Mouse (Mus musculus) liver, adult 2 months (tissue): Measurements from ENCODE around the gene Cped1. TPM values are rescaled to one million over a fixed set of nuclear protein-coding genes. Genes with fewer than 3 reads are reported as not detected.

ENCODE experiments used
- DNase-seq: peaks from one replicate; pipeline ENCODE4 v3.0.0-alpha.2; 2011; ENCODE audit warnings: low read depth, low spot score; ENCODE audit errors: extremely low read depth
- H3K27ac ChIP-seq: fragments of 200-500 bp; replicated peaks from 2 replicates; pipeline ENCODE4 v1.5.1; 2012; ENCODE audit warnings: low read depth, mild to moderate bottlenecking, control low read depth, inconsistent platforms, low read length; ENCODE audit not compliant: insufficient read depth
- H3K27me3 ChIP-seq: fragments of 200-500 bp; 2 replicates; pipeline ENCODE4 v1.6.1; 2012; ENCODE audit warnings: mild to moderate bottlenecking, moderate library complexity, low read length, inconsistent platforms; ENCODE audit not compliant: control insufficient read depth, insufficient read depth
- H3K36me3 ChIP-seq: fragments of 200-500 bp; 2 replicates; pipeline ENCODE4 v1.6.1; 2012; ENCODE audit warnings: low read length, inconsistent platforms; ENCODE audit not compliant: control insufficient read depth, insufficient read depth
- H3K4me1 ChIP-seq: fragments of 200-500 bp; 2 replicates; pipeline ENCODE4 v1.6.1; 2011; ENCODE audit warnings: low read length; ENCODE audit not compliant: control insufficient read depth, insufficient read depth
- H3K4me3 ChIP-seq: fragments of 200-500 bp; 2 replicates; pipeline ENCODE4 v1.5.1; 2011; ENCODE audit warnings: low read depth, mild to moderate bottlenecking, control low read depth, low read length, moderate library complexity; ENCODE audit not compliant: insufficient read depth
- H3K79me2 ChIP-seq: fragments of 200-500 bp; 2 replicates; pipeline ENCODE4 v1.6.1; 2012; ENCODE audit warnings: inconsistent platforms, mild to moderate bottlenecking, low read length, moderate library complexity; ENCODE audit not compliant: control insufficient read depth, insufficient read depth
- H3K9ac ChIP-seq: fragments of 200-500 bp; 2 replicates; pipeline ENCODE4 v1.6.1; 2012; ENCODE audit warnings: low read depth, mild to moderate bottlenecking, control low read depth, inconsistent platforms, low read length
- CTCF ChIP-seq: fragments of 200-500 bp; IDR thresholded peaks from 2 replicates; pipeline ENCODE4 v1.5.1; 2011; ENCODE audit warnings: low read depth, low read length, control low read depth
- POLR2A ChIP-seq: fragments of 200-500 bp; IDR thresholded peaks from 2 replicates; pipeline ENCODE4 v1.6.1; 2011; ENCODE audit warnings: low read length, control low read depth; ENCODE audit not compliant: insufficient read depth; ENCODE audit errors: extremely low read depth
- WGBS: fragments of 180-500 bp; shearing (Covaris S2); methylation state at CpG from one replicate; pipeline ENCODE4 v1.1.7; 2018; 5-methylcytosine and 5-hydroxymethylcytosine counted together
- polyA plus RNA-seq: library from polyadenylated mRNA; depleted of rRNA; stranded (reverse); fragments of >200 nt; gene quantifications from 2 replicates; pipeline ENCODE4 v1.2.3, GENCODE M21; 2012
- total RNA-seq: library from RNA; depleted of rRNA; stranded (reverse); fragments of >200 nt; gene quantifications from 2 replicates; pipeline ENCODE4 v1.2.3, GENCODE M21; 2014

Gene Cped1
- total and polyA plus RNA-seq, 2 experiments, result 6.0 to 63.6 TPM

DNA sequence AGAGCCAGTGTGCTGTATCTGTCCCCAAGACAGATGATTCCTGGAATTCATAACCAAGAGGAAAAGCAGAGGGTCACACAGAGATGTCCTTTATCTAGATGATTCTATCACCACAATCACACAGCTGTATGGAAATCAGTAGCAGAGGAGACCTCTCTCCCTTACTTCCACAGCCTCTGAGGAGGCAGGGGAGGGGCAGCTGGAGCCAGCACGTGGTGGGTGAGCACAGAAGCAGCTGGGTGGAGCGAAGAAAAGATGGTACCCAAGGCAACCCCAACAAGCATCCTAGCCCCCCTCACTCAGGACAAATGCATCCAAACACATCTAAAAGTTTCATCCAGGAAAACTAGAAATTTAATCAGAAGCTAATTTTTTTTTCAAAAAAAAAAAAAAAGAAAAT lies 182.7 kb downstream of the Cped1 start:
- Histone ChIP-seq H3K4me1 (no peaks in the 10 kb centered on the region), H3K27me3 (no peaks in the 10 kb centered on the region), H3K27ac (no peak overlapping the region), H3K79me2 (no peaks in the 10 kb centered on the region), H3K36me3 (peaks cover 26% of the 10 kb centered on the region), H3K9ac (no peak overlapping the region), H3K4me3 (no peak overlapping the region)
- no peak for DNase-seq
- WGBS, result 84% methylated on average over 2 of the region's 2 CpGs
- no peak for TF ChIP-seq POLR2A
- TF ChIP-seq CTCF, result no peak

DNA sequence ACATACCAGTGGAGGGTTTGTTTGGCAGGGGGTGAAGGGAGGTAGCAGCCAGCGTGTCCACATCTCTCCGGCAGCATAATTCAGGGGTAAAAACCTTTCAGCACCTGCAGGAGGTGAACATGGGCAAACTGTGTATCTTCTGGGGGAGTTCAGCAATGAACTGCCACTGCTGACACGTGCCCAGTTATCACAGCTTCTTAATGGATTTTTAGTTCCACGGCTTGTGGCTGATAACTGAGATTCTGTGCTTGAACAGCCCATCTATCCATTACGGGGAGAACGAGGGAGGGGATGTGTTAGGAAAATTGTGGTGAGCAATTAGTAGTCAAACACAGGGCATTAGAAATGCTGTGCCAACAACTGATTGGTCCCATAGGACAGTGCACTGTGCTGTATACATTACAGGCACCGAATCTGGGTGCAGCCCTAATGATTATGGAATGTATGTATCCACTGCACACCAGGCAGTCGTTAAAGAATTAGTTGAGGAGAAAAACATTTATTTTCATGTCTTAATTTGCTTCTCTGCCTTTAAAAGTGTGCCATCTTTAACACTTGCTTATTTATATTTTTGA lies 193.1 kb downstream of the Cped1 start:
- no peak overlapping the region for H3K9ac ChIP-seq
- H3K27me3 ChIP-seq, result no peaks in the 10 kb centered on the region
- H3K4me1 ChIP-seq, result no peaks in the 10 kb centered on the region
- H3K36me3 ChIP-seq, result peaks cover 18% of the 10 kb centered on the region
- H3K27ac ChIP-seq, result no peak overlapping the region
- no peak overlapping the region for H3K4me3 ChIP-seq
- no peaks in the 10 kb centered on the region for H3K79me2 ChIP-seq
- 86% methylated on average over 8 of the region's 8 CpGs for WGBS
- TF ChIP-seq POLR2A (no peak), CTCF (no peak)
- DNase-seq, result no peak

DNA sequence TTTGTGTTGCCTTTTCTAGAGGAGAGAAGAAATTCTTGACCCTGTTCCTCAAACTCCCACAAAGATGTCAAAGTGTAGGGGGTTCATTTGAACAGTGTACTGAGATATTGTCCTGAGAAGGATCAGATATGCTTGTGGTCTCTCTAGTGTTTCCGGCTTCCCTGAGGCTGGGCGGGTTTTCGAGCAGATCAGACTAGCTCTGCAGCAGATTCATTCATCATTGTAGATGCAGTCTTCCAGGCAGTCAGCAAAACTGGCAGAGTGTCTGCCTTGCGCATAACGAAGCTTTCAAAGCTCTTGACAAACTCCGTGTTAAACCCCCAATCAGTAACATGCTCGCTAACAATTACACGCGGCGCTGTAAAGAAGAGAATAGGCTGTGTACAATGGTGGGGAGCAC lies 194.6 kb downstream of the Cped1 start:
- Histone ChIP-seq H3K4me1 (no peaks in the 10 kb centered on the region), H3K79me2 (no peaks in the 10 kb centered on the region), H3K27ac (no peak overlapping the region), H3K36me3 (peaks cover 22% of the 10 kb centered on the region), H3K4me3 (no peak overlapping the region), H3K9ac (no peak overlapping the region), H3K27me3 (no peaks in the 10 kb centered on the region)
- no peak for DNase-seq
- 80% methylated on average over 10 of the region's 10 CpGs for WGBS
- no peak for TF ChIP-seq POLR2A

DNA sequence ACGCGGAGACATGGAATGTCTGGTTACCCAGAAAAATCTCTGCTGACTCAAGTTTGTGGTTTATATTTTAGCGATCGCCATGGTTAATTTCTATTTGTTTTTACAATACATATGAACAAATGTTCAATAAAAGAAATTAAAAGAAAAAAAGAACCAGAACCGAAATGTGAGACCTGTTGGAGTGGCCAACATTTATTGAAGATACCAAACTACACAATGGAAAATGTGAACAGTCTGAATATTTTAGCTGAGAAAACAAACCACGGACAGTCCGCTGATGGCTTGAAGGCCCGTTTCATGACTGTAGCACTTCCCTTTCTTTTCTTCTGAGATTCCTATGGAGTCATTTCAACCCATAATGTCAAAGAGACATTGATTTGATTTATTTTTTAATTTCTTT lies 201.3 kb downstream of the Cped1 start:
- WGBS, result 95% methylated on average over 8 of the region's 8 CpGs
- TF ChIP-seq POLR2A (no peak), CTCF (no peak)

DNA sequence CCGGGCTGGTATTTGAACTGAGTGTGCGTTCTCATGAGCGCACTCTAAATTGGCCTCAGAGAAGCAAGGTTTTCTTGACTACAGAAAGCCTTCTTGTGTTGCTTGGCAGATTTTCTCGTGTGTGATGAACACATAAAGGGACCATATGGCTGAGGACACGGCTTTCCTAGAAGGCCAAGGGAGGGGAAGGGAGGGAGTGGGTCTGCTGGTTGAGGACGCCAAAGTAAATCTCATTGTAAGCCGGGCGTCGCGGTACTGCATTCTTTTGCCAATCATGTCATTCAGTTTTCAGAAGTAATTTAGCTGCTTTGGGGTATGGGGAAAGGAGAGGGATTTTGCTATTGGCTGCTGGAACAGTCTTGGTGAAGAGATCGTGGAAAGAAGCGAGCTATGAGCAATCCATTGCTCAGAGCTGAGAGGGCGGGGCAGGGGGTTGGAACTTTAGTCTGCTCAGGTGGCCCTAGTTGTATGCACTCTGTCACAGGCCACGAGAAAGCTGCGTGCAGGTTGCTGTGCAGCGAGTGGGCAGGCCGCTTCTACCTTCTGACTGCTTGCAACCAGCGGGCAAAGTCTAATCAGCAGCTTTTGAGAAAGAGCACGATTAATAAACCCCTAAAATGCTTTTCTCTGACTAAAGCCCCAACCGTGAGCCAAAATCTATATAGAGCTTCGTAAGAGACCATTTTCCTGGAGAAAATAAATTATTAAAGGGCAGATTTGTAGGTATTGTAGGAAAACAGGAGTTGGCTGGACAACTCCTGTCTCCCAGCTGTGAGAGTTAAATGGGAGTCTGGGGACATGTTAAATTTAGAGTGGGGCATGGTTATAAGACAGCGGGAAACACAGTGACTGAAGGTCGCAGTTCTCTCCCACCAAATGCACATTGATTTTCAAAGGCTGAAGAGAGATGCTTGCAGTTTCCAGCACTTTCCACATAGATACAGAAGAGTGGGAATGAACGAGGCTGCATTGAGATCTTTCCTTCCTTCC lies 203.9 kb downstream of the Cped1 start:
- H3K79me2 ChIP-seq, result no peaks in the 10 kb centered on the region; the same call in 1 of the 2 replicates
- TF ChIP-seq CTCF, result no peak
- TF ChIP-seq POLR2A, result no peak
- 84% methylated on average over 24 of the region's 24 CpGs for WGBS
- H3K27ac ChIP-seq, result no peak overlapping the region
- H3K9ac ChIP-seq, result no peak overlapping the region
- no peaks in the 10 kb centered on the region for H3K4me1 ChIP-seq
- H3K4me3 ChIP-seq, result no peak overlapping the region
- peaks cover 12% of the 10 kb centered on the region for H3K36me3 ChIP-seq
- peak; percentile 76 for DNase-seq
- no peaks in the 10 kb centered on the region for H3K27me3 ChIP-seq

More for the DNA sequence above, 201.3 kb downstream of the Cped1 start:
- Histone ChIP-seq H3K79me2 (no peaks in the 10 kb centered on the region; the same call in 1 of the 2 replicates), H3K9ac (no peak overlapping the region), H3K36me3 (peaks cover 22% of the 10 kb centered on the region), H3K4me1 (no peaks in the 10 kb centered on the region), H3K4me3 (no peak overlapping the region), H3K27me3 (no peaks in the 10 kb centered on the region), H3K27ac (no peak overlapping the region)
- no peak for DNase-seq

DNA sequence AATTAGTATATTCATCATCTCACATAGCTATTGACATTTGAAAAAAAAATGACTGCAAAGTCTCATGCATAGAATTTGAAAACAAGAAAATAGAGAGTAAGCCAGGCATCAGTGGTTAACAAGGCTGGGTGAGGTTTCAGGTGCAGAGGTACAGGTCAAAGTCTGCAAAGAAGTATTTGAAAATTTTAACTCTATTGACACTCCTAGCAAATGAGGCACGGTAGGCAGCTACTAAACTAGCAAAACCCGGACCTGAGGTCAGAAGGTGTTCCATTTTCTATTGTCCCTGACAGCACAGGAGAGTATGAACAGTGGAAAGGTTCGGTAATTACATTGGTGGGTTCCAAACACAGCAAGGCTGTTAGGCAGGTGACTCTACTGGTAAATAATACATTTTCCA lies 212.9 kb downstream of the Cped1 start:
- no peaks in the 10 kb centered on the region for H3K27me3 ChIP-seq
- peak; percentile 53 for DNase-seq
- H3K79me2 ChIP-seq, result no peaks in the 10 kb centered on the region
- TF ChIP-seq POLR2A (no peak), CTCF (no peak)
- no peak overlapping the region for H3K9ac ChIP-seq
- no peak overlapping the region for H3K27ac ChIP-seq
- WGBS, result 32% methylated on average over 3 of the region's 3 CpGs
- peaks cover 12% of the 10 kb centered on the region for H3K36me3 ChIP-seq
- H3K4me1 ChIP-seq, result peaks cover 3% of the 10 kb centered on the region
- no peak overlapping the region for H3K4me3 ChIP-seq
